Mouse (Mus musculus): ENCODE measurements at regions not wholly inside any gene's neighbourhood (a gene's known extent, or its start where the extent isn't known, plus 50 kb on each side); places are given as distances from the start of the nearest gene placed in this dataset.
"Not testable (repeated sequence)": the region's sequence is repeated elsewhere in the genome, so short reads cannot be mapped to it uniquely, and the experiment has no call there.

GRCm38 (mm10) chr12:15146398-15146797 is 670.3 kb downstream of the Trib2 start:
- no peak for DNase-seq (ENCODE audit: low spot score in 2 of 2)

- DNase-seq (ENCODE audit: low spot score in 2 of 2), result no peak
Observed at GRCm38 (mm10) chr12:15137039-15137438, 679.7 kb downstream of the Trib2 start.

GRCm38 (mm10) chr12:15124179-15124578 is 692.5 kb downstream of the Trib2 start:
- DNase-seq (ENCODE audit: low spot score in 2 of 2), result peak in 1 of 2 experiments; percentile 13

GRCm38 (mm10) chr12:15122586-15123212 is 694.0 kb downstream of the Trib2 start:
- DNase-seq (ENCODE audit: low spot score in 2 of 2), result no peak

GRCm38 (mm10) chr12:15115556-15115955 is 701.2 kb downstream of the Trib2 start:
- no peak for DNase-seq (ENCODE audit: low spot score in 2 of 2)

GRCm38 (mm10) chr12:15114793-15115192 is 701.9 kb downstream of the Trib2 start:
- no peak for DNase-seq (ENCODE audit: low spot score in 2 of 2)

- DNase-seq (ENCODE audit: low spot score in 2 of 2), result no peak
Observed at GRCm38 (mm10) chr12:15111049-15111448, 705.7 kb downstream of the Trib2 start.

GRCm38 (mm10) chr12:15104876-15105275 is 711.8 kb downstream of the Trib2 start:
- no peak for DNase-seq (ENCODE audit: low spot score in 2 of 2)

GRCm38 (mm10) chr12:15078615-15079014 is 738.1 kb downstream of the Trib2 start:
- peak; percentile 7 to 35 for DNase-seq (ENCODE audit: low spot score in 2 of 2)

GRCm38 (mm10) chr12:15064351-15064750 is 752.4 kb downstream of the Trib2 start:
- no peak for DNase-seq (ENCODE audit: low spot score in 2 of 2)

- no peak for DNase-seq (ENCODE audit: low spot score in 2 of 2)
Observed at GRCm38 (mm10) chr12:15051387-15051786, 765.3 kb downstream of the Trib2 start.

- no peak for DNase-seq (ENCODE audit: low spot score in 2 of 2)
Observed at GRCm38 (mm10) chr12:15043264-15043663, 773.5 kb downstream of the Trib2 start.

- DNase-seq (ENCODE audit: low spot score in 2 of 2), result no peak
Observed at GRCm38 (mm10) chr12:15011091-15011490, 805.6 kb downstream of the Trib2 start.

- DNase-seq (ENCODE audit: low spot score in 2 of 2), result not testable (repeated sequence)
Observed at GRCm38 (mm10) chr12:15002401-15002800, 814.3 kb downstream of the Trib2 start.

Small RNA genes in the stretch of these regions (microRNA-seq; reads per million reads assigned to microRNA genes)
- 0 reads per million in 2 experiments for gene Gm27682
